Mouse (Mus musculus): ENCODE measurements around the gene Slc17a8. TPM values are rescaled to one million over a fixed set of nuclear protein-coding genes. Genes with fewer than 3 reads are reported as not detected.
"Not testable (repeated sequence)": the region's sequence is repeated elsewhere in the genome, so short reads cannot be mapped to it uniquely, and the experiment has no call there.

Slc17a8 gene
- polyA plus RNA-seq, 1 experiment, result 0.60 TPM

DNA sequence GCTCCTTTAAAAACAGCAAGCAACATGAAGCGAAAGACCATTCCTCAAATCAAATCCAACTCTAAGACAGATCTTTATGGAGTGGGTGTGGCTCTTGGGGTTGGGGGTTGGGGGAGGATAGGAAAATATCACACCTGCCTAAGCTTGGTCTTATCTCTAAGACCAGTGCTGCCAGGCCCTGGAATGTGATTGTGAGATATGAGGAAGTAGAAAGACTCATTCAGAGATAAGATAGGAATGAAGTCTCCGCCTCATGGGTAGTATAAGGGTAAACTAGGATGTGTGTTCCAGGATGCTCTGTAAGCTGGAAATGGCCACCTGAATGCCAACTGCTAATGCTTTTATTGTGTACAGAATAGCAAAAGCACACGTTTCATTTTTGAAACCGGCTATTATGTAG, 26.7 kb downstream of the Slc17a8 start:
- DNase-seq (ENCODE audit: extremely low spot score in 1 of 2, low spot score in 1 of 2), result no peak

DNA sequence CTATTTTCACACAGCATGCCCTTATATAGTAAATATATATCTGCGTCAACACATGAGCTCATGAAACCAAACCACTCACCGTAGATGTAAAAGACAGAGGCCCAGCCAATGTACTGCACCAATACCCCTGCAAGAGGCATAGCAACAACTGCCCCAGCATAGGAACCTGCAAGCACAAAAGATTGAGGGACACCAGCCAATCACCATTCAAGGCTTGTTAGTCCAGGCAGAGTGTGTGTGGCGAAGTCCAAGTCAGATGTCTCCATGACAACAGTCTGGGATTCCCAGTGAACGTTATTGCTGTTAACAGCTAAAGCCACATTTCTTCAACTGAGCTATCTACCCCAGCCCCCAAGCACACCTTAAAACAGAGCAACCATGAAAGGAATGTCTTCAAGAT, 28.3 kb downstream of the Slc17a8 start:
- no peak for DNase-seq (ENCODE audit: extremely low spot score in 1 of 2, low spot score in 1 of 2)

DNA sequence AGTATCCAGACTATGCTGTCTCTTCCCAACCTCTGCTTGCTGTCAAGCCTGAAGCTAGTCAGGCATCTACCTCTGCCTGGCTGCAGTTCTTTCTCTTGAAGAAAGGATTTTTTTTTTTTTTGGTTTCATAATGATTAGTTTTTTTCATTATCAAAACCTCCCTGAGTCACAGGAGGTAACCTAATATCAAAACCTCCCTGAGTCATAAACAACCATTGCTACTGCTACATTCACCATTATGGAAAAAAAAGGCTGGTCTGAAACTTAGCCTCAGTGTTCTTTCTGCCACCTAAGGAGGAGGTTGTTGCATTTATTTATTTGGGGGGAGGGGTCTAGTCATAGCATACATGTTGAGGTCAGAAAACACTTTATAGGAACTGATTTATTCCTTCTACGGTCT, 31.2 kb downstream of the Slc17a8 start:
- no peak for DNase-seq (ENCODE audit: extremely low spot score in 1 of 2, low spot score in 1 of 2)

DNA sequence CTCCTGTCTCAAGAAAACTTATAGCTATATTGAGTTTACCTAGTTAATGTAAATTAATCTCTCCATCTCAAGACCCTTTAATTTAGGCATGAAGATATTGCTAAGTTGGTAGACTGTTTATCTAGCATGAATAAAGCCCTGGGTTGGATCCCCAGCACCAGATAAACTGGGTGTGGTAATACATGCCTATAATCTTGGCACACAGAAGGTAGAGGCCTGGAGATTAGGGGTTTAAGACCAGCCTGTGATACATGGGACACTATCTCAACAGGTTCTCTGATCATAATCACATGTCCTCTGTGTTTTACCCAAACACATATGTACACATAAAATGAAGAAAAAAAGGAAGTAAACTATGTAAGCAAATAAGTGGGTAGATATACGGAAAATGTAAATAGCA, 32.3 kb downstream of the Slc17a8 start:
- DNase-seq (ENCODE audit: extremely low spot score in 1 of 2, low spot score in 1 of 2), result no peak

DNA sequence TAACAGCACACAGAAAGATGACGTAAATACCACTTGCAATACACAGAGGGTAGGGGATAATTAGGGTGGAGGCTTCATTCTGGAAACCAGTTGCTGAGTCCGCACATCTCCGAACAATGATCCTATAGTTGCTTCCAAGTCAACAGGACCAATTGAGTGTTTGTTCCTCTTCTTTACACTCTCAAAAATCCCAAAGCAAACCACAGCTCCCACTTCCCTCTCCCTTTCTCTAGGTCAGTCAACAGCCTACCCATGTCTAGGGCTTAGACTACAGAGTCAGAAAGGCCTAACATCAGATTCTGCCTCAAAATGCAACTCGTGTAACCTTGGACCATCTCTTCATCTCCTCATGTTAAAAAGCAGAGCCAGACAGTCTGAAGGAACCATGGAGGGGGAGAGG, 36.3 kb downstream of the Slc17a8 start:
- no peak for DNase-seq (ENCODE audit: extremely low spot score in 1 of 2, low spot score in 1 of 2)

DNA sequence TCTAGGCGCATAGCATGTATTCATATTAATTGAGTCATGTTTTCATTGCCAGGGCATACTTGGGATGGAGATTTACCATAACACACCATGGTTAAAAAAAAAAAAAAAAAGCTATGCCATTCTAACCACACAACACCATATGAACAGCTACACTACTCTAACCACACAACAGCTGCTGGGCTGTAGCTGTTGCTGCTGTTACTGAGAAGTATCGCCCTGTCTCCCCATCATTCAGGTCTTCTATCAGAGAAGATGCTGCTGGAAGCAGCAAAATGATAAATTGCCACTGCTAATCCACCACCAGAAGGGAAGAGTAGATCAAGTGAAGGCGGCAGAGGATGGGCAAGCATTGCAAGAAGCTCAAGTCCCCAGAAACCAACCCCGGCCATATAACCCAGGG, 42.3 kb downstream of the Slc17a8 start:
- DNase-seq (ENCODE audit: extremely low spot score in 1 of 2, low spot score in 1 of 2), result no peak

DNA sequence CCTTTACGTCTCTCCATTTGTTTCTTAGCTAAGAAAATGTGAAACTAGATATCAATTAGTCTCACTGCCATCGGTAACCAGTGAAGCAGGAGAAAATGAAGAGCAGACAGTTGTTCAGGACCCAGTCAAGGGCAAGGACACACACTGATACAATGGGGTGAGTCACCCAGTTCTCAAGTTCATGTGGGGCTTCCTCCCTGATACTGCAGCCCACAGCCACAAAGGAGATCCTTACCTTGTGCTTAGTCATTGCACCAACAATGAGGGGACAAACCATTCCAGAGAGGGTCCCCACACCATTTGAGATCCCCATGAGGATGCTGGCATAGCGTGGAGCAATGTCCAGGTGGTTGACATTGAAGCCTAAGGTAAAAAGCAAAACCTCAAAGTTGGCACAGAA, 43.4 kb downstream of the Slc17a8 start:
- no peak for DNase-seq (ENCODE audit: extremely low spot score in 1 of 2, low spot score in 1 of 2)

DNA sequence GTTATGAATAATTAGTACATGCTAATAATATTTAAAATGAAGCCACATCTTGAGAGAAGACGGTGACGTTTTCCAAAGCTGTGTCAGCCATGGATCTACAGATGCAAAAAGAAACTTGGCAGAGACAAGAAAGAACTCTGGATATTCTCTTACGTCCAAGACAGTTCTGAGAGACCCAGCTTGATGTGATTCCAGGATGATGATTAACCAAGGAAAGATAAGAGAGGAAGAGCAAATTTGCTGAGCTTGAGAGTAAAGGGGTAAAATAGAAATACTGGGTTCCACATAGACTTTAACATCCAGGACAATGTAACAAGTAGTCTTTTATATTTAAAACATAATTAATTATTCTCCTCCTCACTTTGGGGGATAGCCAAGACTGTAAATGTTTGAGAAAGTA, 47.6 kb downstream of the Slc17a8 start:
- DNase-seq (ENCODE audit: extremely low spot score in 1 of 2, low spot score in 1 of 2), result no peak

DNA sequence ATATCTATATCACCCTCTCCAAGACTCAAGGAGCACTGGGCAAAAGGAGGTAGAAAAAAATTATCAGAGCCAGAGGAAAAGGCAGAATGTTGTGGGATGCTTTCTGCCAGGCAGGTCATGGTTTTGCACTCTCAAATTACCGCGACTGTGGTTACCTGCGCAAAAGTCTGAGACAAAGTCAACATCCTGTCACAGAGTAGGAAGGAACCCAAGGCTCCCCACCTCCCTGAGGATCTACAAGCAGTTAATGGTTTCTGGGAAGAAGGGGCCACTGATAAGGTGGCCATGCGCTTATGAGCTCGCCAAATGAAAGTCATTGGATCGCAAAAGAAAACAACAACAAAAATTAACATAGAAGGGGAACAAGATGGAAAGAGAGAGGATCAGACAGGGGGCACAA, 48.1 kb downstream of the Slc17a8 start:
- DNase-seq (ENCODE audit: extremely low spot score in 1 of 2, low spot score in 1 of 2), result no peak

DNA sequence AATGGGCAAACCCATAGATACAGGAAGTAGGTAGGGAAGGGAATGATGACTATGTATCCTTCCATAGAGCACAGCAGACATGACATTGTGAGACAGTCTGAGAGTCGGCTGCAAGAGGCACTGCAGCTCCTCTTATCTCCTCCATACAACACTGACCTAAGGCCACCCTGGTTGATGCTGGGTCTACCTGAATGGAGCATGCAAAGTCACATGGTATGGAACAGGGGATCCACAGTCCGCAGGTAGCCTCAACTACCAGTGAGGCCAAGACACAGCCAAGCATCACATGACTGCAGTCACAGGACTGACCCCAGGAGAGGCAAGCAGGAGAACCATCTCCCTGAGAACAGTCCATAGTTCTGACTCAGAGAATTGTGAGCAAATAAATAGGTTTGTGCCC, 53.7 kb downstream of the Slc17a8 start:
- DNase-seq (ENCODE audit: extremely low spot score in 1 of 2, low spot score in 1 of 2), result no peak

DNA sequence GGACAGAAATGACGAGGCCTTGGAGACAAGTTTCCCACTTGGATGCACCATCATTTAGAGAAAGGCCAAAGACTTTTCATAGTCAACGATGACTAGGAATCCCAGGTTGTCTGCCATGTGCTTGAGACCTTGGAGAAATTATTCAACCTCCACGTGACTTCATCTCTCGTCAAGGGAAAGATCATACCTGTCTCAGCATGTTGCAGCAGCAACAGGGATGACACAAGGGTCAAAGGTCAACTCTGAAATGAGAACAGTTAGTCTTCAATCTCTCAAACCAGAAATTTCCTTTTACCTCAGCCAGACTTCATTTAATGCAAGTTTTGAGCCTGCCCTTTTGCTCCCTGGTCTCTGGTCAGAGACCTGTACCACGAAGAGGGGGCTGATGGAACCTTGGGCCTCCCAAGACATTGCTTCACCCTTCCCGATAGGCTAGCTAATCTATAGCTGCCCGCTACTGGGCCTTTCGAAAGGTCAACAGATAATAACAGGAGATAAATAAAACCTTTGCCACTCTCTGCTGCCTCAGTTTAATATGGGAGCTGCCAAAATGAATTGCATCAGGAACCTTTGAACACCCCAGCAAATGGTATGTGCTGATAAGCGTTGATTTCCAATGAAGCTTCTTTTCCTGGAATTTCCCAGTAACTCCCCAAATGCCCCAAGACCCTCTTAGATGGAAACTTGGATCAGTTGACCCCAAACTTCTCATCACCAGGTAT, 55.6 kb downstream of the Slc17a8 start:
- DNase-seq (ENCODE audit: extremely low spot score in 1 of 2, low spot score in 1 of 2), result no peak

DNA sequence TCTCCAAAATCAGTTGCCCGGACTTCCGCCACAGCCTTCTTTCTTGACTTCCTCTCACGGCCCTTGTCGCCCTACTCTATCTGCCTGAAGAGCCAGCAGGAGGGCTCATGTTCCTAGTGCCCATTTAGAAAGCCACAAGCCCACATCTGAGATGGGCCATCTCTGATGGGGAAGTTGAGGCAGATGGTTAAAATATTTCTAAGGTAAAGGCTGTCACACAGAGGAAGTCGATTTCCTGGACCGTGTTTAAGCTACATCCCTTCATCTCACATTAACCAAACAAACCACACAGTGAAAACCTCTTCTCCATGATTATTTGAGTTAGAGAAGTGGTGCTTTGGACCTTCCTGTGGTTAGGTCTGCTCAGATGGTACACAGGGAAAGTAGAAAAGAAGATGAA, 58.9 kb downstream of the Slc17a8 start:
- DNase-seq (ENCODE audit: extremely low spot score in 1 of 2, low spot score in 1 of 2), result no peak

DNA sequence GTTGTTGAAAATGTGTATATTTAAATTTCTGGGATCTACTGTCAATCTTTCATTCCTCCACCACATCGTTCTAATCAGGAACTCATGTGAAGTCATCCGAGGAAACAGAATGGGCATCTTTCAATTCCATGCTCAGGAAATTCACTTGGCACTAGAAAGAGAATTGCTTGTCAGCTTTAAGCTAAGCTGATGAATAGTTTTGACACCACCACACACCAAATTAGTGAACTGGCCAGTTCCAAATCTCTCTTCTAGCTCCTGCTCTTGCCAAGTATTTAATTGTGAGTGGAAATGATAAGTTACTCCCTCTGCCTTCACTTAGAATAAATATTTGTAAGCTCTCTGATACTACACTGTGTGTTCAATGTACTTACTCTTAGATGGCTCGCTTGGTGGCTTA, 61.7 kb downstream of the Slc17a8 start:
- no peak for DNase-seq (ENCODE audit: extremely low spot score in 1 of 2, low spot score in 1 of 2)

DNA sequence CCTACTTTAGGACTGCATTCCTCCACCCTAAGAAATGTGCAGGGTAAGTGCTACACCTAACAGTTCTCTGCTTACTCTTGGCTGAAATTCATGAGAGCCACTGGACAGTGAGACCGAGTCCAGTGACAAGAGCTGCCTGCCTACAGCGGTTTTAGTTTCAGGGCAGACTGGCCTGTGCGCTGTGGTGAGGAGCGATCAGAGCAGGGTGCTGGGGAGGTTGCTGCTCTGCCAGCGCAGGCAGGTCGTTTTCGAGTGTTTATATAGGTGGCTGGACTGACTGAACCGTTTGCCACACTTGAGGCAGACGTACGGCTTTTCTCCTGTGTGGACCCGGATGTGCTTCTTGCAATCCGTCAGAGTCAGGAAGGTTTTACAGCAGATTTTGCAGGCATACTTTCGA, 66.2 kb downstream of the Slc17a8 start:
- not testable (repeated sequence) for DNase-seq (ENCODE audit: extremely low spot score in 1 of 2, low spot score in 1 of 2)

DNA sequence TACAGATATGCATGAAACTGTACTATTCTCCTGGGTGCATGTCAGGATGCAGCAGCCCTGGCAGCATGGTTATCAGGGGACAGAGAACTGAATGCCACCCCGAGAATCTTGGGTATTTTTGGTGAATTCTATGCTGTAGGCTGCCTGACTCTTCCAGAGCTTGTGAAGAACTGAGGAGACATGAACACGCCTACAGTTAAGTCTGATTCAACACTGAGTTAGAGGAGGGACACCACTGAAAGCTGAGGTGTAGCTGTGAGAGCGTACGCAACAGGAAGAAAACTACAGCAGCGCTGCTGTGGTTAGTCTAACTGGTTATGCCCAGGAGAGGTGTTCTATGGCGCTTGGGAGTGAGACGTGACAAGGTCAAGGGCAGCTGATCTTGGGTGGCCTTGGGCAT, 67.2 kb downstream of the Slc17a8 start:
- DNase-seq (ENCODE audit: extremely low spot score in 1 of 2, low spot score in 1 of 2), result peak in 1 of 2 experiments; percentile 37

DNA sequence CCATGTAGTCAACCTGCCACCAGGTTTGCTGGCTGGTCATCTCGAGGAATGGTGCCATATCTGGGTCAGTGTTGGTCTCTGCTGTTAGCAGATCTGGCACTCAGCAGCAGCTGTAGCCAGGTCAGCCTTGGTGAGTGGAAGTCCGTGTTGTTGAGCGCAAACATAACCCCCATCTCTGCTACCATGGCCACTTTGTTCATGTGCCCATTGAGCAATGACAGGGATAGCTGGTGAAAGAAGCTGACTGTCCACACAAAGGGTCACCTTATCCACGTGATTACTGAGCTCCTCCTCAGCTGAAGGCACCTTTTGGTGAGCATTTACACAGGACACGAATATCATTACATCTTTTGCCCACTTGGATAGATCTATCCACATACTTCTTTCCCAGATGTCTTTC, 68.0 kb downstream of the Slc17a8 start:
- DNase-seq (ENCODE audit: extremely low spot score in 1 of 2, low spot score in 1 of 2), result no peak

DNA sequence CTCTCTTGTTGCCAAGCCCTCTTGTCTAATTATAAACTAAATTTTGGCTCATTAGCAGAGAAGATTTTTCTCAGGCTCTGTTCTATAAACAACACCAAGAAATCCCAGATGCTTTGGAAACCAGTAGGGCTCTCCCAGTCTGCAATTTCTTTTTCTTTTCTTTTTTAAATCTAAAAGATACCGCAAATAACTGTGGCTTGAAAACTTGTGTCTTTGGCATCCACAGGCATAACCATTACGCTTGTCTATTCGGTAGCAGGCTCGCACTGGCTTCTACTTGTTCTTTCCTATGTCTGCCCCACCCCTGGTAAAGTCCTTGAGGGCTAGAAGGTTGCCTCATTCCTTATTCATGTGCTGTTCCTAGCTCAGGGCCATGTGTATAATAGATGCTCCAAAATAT, 69.4 kb downstream of the Slc17a8 start:
- peak in 1 of 2 experiments; percentile 30 for DNase-seq (ENCODE audit: extremely low spot score in 1 of 2, low spot score in 1 of 2)

DNA sequence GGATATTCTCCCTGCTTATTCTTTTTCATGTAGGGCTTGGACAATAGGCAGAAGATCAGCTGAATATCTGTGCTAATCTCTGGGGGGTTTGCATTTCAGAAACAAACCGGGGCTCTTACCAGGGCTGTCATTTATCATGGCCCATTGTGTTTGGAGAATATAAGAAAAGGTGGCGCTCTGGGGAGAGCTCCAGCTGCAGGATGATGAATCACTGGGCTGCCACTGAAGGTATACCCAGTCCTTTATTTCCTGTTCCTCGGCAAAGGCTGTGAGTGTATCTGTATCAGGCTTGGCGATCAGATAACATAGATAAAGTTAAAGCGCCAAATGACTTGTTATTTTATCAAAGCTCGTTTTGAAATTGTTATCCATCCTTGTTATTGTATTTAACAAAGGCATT, 73.0 kb downstream of the Slc17a8 start:
- DNase-seq (ENCODE audit: extremely low spot score in 1 of 2, low spot score in 1 of 2), result no peak

DNA sequence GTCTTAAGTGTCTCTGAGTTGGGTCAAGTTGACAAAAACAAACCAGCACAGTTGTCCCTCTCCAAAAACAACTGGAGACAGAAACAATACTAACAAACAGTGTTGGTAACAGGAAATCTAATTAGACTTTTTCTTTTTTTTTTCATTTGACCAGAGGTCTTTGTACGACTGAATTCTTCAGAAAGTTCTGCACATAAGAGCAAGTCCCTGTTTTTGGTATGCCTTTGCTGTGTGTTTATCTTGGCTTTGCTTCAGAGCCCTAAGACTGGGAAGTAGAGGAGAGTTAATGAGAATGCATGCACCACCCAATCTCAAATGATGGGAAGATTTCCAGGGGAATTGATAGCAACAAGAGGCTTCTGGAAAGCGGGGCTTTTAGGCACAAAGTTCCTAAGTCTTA, 74.1 kb downstream of the Slc17a8 start:
- DNase-seq (ENCODE audit: extremely low spot score in 1 of 2, low spot score in 1 of 2), result no peak

DNA sequence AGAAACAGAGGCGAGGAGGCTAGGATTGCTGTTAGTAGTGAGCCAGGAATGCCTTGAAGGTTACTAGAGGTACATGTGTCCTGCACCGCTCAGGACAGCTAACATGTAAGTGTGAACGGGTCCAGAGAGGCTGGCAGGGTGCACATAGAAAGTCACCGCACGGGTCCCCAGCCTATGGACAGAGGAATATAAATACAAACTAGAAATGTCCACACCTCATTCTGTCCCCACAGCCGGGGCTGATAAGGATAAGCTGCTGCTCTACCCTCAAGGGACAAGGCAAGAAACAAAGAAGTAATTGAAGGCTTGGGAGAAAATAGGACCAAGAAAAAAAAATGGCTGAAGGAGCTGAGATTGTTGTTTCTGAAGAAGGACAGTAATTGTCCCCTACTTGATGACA, 77.2 kb downstream of the Slc17a8 start:
- DNase-seq (ENCODE audit: extremely low spot score in 1 of 2, low spot score in 1 of 2), result no peak

DNA sequence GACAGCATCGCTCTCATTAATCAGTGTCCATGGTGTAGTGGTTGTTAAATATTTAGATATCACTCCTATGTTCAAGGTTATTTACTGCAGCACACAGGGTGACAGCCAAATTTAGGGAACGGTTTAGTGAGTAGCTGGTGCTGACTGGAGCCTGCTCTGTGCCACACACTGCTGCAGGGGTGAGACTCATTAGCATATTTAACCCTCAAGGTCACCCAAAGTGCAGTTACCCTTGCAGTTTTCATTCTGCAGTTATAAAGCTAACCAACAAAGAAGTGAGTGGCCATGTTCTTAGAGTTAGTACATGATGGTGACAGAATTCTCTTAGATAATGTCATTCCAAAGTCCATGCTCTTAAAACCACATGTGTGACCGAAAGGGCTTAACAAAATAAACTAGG, 78.7 kb downstream of the Slc17a8 start:
- no peak for DNase-seq (ENCODE audit: extremely low spot score in 1 of 2, low spot score in 1 of 2)

DNA sequence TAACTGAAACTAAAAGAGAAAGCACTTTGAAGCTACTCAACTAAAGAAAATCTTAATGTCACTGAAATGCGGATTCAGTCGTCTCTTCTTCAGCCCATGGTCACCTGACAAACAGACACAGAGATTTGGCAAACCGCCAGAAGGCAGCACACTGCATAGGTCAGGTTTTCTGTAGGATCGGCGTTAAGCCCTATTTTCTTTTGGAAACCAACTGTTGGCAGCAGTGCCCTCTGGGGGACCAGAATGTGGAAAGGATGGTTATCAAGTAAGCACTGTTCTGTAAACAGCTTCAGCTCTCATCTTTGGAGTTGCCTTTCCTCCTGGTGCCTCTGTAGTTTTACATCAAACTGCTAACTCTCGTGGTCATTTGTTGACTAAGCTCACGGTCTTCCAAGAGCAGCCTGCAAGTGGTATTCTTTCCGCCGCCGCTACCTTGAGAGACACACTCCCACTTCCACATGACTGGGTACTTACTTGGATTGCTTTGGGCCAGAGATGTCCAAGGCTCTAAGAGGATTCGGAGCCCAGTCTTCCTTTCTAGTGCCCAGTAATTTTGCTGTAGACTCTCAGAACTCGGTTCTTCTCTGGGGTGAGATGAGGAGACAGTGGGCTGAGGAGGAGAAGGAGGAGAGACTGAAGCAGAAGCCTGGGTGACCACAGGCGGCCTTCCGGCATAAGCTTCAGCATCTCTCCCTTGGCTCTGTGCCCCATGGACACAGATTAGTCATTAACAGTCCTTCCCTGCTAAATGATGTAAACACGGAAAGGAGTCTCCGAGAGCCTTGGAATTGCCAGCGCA, 87.9 kb downstream of the Slc17a8 start, which contains the start of gene Nr1h4:
TSS of gene Nr1h4 (minus strand) at position 657 of the 799 bp plus-strand sequence.
- DNase-seq (ENCODE audit: extremely low spot score in 1 of 2, low spot score in 1 of 2), result no peak

Data from frontal cortex, adult 2 months (tissue).